24 mouse cellular contexts compared by ENCODE assay signal in the genomic region with DNA sequence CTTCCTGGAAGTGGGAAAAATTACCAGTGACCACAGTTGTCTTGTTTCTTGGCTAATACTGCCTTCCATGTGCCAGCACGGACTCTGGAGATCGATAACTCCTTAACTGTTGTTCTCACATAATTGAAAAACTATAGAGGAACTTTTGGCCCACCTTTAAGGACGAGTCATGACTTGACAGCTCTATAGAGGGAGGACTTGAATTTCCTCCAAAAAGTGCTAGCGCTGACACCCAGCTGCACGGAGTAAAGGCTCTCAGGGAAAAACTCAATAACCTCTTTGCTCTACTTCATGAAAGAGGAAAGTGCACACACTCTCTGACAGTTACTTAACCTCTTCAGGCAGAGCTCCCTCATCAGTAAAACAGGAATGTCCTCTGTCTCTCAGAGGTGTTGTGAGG.
DNase-seq lines count a peak whose midpoint lies in the region; ATAC-seq lines count a peak whose summit lies in the region.
"Had no signal": no experiment of that assay in that cellular context is flagged by ENCODE, and none has a peak within 500 bp of the region (broad histone marks: within the 10 kb centered on the region; RNA-seq: fewer than 3 reads in every experiment).

No protein-coding gene starts in this region.

- H3K36me3 ChIP-seq in heart, embryonic 12.5 days = no peaks in the 10 kb centered on the region
- no peaks in the 10 kb centered on the region for H3K36me3 ChIP-seq in heart, embryonic 14.5 days (ENCODE audit: control insufficient read depth, insufficient read depth, low read length)
- H3K36me3 ChIP-seq in heart, embryonic 10.5 days = no peaks in the 10 kb centered on the region
- H3K36me3 ChIP-seq in heart, embryonic 16.5 days (ENCODE audit: control insufficient read depth, insufficient read depth) = no peaks in the 10 kb centered on the region
- no peaks in the 10 kb centered on the region for H3K36me3 ChIP-seq in midbrain, embryonic 11.5 days (ENCODE audit: control insufficient read depth, insufficient read depth, low read length)
- H3K36me3 ChIP-seq in midbrain, embryonic 10.5 days = no peaks in the 10 kb centered on the region
- H3K36me3 ChIP-seq: embryonic facial prominence, embryonic 10.5 days; embryonic facial prominence, embryonic 12.5 days; G1E had no signal

- no peaks in the 10 kb centered on the region for H3K27me3 ChIP-seq in heart, embryonic 12.5 days (replicated peaks)
- no peaks in the 10 kb centered on the region for H3K27me3 ChIP-seq in heart, embryonic 14.5 days (ENCODE audit: control insufficient read depth, insufficient read depth, low read length)
- H3K27me3 ChIP-seq in heart, embryonic 10.5 days (ENCODE audit: insufficient read depth, poor library complexity, severe bottlenecking) = no peaks in the 10 kb centered on the region
- no peaks in the 10 kb centered on the region for H3K27me3 ChIP-seq in heart, embryonic 16.5 days (ENCODE audit: control insufficient read depth, insufficient read depth, low read length)
- H3K27me3 ChIP-seq in midbrain, embryonic 11.5 days (ENCODE audit: control insufficient read depth, insufficient read depth, low read length) = no peaks in the 10 kb centered on the region
- H3K27me3 ChIP-seq in midbrain, embryonic 10.5 days (ENCODE audit: low read depth, poor library complexity, severe bottlenecking) = no peaks in the 10 kb centered on the region
- H3K27me3 ChIP-seq: embryonic facial prominence, embryonic 12.5 days; forebrain, embryonic 13.5 days had no signal

- no peak for DNase-seq in heart, postnatal 25 days (ENCODE audit: low spot score)
- DNase-seq in heart, embryonic 10.5 days (ENCODE audit: low spot score) = no peak
- no peak for DNase-seq in heart, adult 9 months (ENCODE audit: low spot score in 2 of 2)
- peak; percentile 59 for DNase-seq in midbrain, embryonic 11.5 days (ENCODE audit: low spot score, missing footprints)
- DNase-seq in midbrain, embryonic 10.5 days (ENCODE audit: low spot score) = no peak
- DNase-seq: adrenal gland, adult 8-10 months; adrenal gland, postnatal 14 days; adrenal gland, postnatal 36 days; B cell, adult 2 months; cerebellum, adult 11-12 months; cerebellum, adult 2 months; cerebellum, adult 9-10 months; cerebellum, postnatal 10 days; cerebellum, postnatal 25 days had no signal

- peak; percentile 63; the same call in 1 of the 2 replicates for ATAC-seq in heart, embryonic 12.5 days (ENCODE audit: insufficient number of reproducible peaks, low FRiP score)
- no peak for ATAC-seq in heart, embryonic 14.5 days (ENCODE audit: insufficient number of reproducible peaks, insufficient read depth, low FRiP score, low read depth)
- ATAC-seq in heart, embryonic 16.5 days (replicated peaks; ENCODE audit: extremely low read depth, insufficient read depth, low FRiP score) = peak; percentile 45; the same call in 1 of the 2 replicates
- ATAC-seq in midbrain, embryonic 11.5 days (ENCODE audit: low FRiP score) = no peak
- ATAC-seq: activated CD4-positive, CD25-positive, alpha-beta regulatory T cell, adult 4 months; CD4-positive, CD25-positive, alpha-beta regulatory T cell, adult 4 months; forebrain, embryonic 13.5 days; Patski had no signal

- WGBS in heart, embryonic 12.5 days = 46% methylated on average over 5 of the region's 5 CpGs
- 60% methylated on average over 5 of the region's 5 CpGs for WGBS in heart, embryonic 14.5 days
- WGBS in heart, embryonic 10.5 days = 63% methylated on average over 5 of the region's 5 CpGs
- 41% methylated on average over 5 of the region's 5 CpGs for WGBS in heart, embryonic 16.5 days
- WGBS in midbrain, embryonic 11.5 days = 92% methylated on average over 5 of the region's 5 CpGs
- WGBS in midbrain, embryonic 10.5 days = 82% methylated on average over 5 of the region's 5 CpGs

- no peak overlapping the region for H3K27ac ChIP-seq in heart, embryonic 12.5 days (ENCODE audit: poor library complexity, severe bottlenecking)
- H3K27ac ChIP-seq in heart, embryonic 14.5 days (replicated peaks in 1 of 2; ENCODE audit: control insufficient read depth in 1 of 2, insufficient read depth in 1 of 2, low read depth in 2 of 2, low read length in 2 of 2) = peak overlapping the region; percentile 0 to 23; a peak in 1 of 4 replicates
- no peak overlapping the region for H3K27ac ChIP-seq in heart, embryonic 10.5 days
- no peak overlapping the region for H3K27ac ChIP-seq in heart, embryonic 16.5 days (ENCODE audit: low read length)
- H3K27ac ChIP-seq in midbrain, embryonic 11.5 days (ENCODE audit: low read depth, low read length) = no peak overlapping the region
- no peak overlapping the region for H3K27ac ChIP-seq in midbrain, embryonic 10.5 days (replicated peaks)
- H3K27ac ChIP-seq: embryonic facial prominence, embryonic 10.5 days; embryonic facial prominence, embryonic 12.5 days; forebrain, embryonic 13.5 days had no signal

- peaks cover 12% of the 10 kb centered on the region; the same call in 1 of the 2 replicates for H3K4me1 ChIP-seq in heart, embryonic 12.5 days (replicated peaks)
- peaks cover 0 to 8% of the 10 kb centered on the region in 2 experiments; a peak in 1 of 4 replicates for H3K4me1 ChIP-seq in heart, embryonic 14.5 days (ENCODE audit: control insufficient read depth in 2 of 2, insufficient read depth in 2 of 2, low read length in 2 of 2)
- peaks cover 7% of the 10 kb centered on the region; the same call in 1 of the 2 replicates for H3K4me1 ChIP-seq in heart, embryonic 10.5 days
- H3K4me1 ChIP-seq in heart, embryonic 16.5 days (ENCODE audit: control insufficient read depth, insufficient read depth, low read length) = no peaks in the 10 kb centered on the region
- H3K4me1 ChIP-seq in midbrain, embryonic 11.5 days (ENCODE audit: control insufficient read depth, insufficient read depth, low read length) = no peaks in the 10 kb centered on the region
- H3K4me1 ChIP-seq in midbrain, embryonic 10.5 days = no peaks in the 10 kb centered on the region
- H3K4me1 ChIP-seq: embryonic facial prominence, embryonic 10.5 days; embryonic facial prominence, embryonic 12.5 days; forebrain, embryonic 13.5 days had no signal

- H3K4me2 ChIP-seq in heart, embryonic 12.5 days = no peak overlapping the region
- 0 out of 2 replicates have a peak overlapping the region, but pooled peaks have one; percentile 1 for H3K4me2 ChIP-seq in heart, embryonic 14.5 days (ENCODE audit: low read length)
- peak overlapping the region; percentile 15; the same call in 1 of the 2 replicates for H3K4me2 ChIP-seq in heart, embryonic 16.5 days (ENCODE audit: low read depth, low read length)
- H3K4me2 ChIP-seq in midbrain, embryonic 11.5 days = no peak overlapping the region
- H3K4me2 ChIP-seq: embryonic facial prominence, embryonic 12.5 days; forebrain, embryonic 13.5 days had no signal

- no peaks in the 10 kb centered on the region for H3K9me3 ChIP-seq in heart, embryonic 12.5 days (replicated peaks)
- H3K9me3 ChIP-seq in heart, embryonic 14.5 days (ENCODE audit: control insufficient read depth, low read length) = no peaks in the 10 kb centered on the region
- H3K9me3 ChIP-seq in heart, embryonic 10.5 days = no peaks in the 10 kb centered on the region
- H3K9me3 ChIP-seq in heart, embryonic 16.5 days (replicated peaks; ENCODE audit: control insufficient read depth, low read length) = no peaks in the 10 kb centered on the region
- no peaks in the 10 kb centered on the region for H3K9me3 ChIP-seq in midbrain, embryonic 11.5 days (ENCODE audit: control insufficient read depth, low read length)
- no peaks in the 10 kb centered on the region for H3K9me3 ChIP-seq in midbrain, embryonic 10.5 days (replicated peaks)
- H3K9me3 ChIP-seq: embryonic facial prominence, embryonic 10.5 days; embryonic facial prominence, embryonic 12.5 days; forebrain, embryonic 13.5 days had no signal

- H3K4me3 ChIP-seq in heart, embryonic 12.5 days = no peak overlapping the region
- H3K4me3 ChIP-seq in heart, embryonic 14.5 days (ENCODE audit: control insufficient read depth in 1 of 2, insufficient read depth in 1 of 2, low read depth in 1 of 2, low read length in 2 of 2) = no peak overlapping the region
- no peak overlapping the region for H3K4me3 ChIP-seq in heart, embryonic 10.5 days
- no peak overlapping the region for H3K4me3 ChIP-seq in heart, embryonic 16.5 days (ENCODE audit: low read length)
- no peak overlapping the region for H3K4me3 ChIP-seq in midbrain, embryonic 11.5 days (ENCODE audit: low read depth, low read length)
- no peak overlapping the region for H3K4me3 ChIP-seq in midbrain, embryonic 10.5 days
- H3K4me3 ChIP-seq: embryonic facial prominence, embryonic 10.5 days; embryonic facial prominence, embryonic 12.5 days; forebrain, embryonic 13.5 days had no signal

- H3K9ac ChIP-seq in heart, embryonic 12.5 days = no peak overlapping the region
- H3K9ac ChIP-seq in heart, embryonic 14.5 days (ENCODE audit: low read length) = no peak overlapping the region
- H3K9ac ChIP-seq in heart, embryonic 16.5 days (ENCODE audit: low read length) = no peak overlapping the region
- no peak overlapping the region for H3K9ac ChIP-seq in midbrain, embryonic 11.5 days (ENCODE audit: low read length)
- H3K9ac ChIP-seq: embryonic facial prominence, embryonic 12.5 days; forebrain, embryonic 13.5 days had no signal

- intact Hi-C loops in heart, postnatal 25 days (cut with DNase I) = no loop called here

Comparison
In these comparisons a context has a peak if more than half of its experiments do, and no peak if none do; other contexts are left out.
1. ATAC-seq: peak in heart, embryonic 12.5 days (single experiment) and heart, embryonic 16.5 days (single experiment); none in heart, embryonic 14.5 days (single experiment) and midbrain, embryonic 11.5 days (single experiment).
2. H3K27ac ChIP-seq: peak in heart, embryonic 14.5 days (2 of 2); none in heart, embryonic 12.5 days (single experiment), heart, embryonic 10.5 days (single experiment), heart, embryonic 16.5 days (single experiment), midbrain, embryonic 11.5 days (single experiment) and midbrain, embryonic 10.5 days (single experiment).
3. H3K4me2 ChIP-seq: peak in heart, embryonic 14.5 days (single experiment) and heart, embryonic 16.5 days (single experiment); none in heart, embryonic 12.5 days (single experiment) and midbrain, embryonic 11.5 days (single experiment).